Mouse (Mus musculus) midbrain, embryonic 11.5 days (tissue): ENCODE results near the gene Rbm5. TPM values are rescaled to one million over a fixed set of nuclear protein-coding genes. Genes with fewer than 3 reads are reported as not detected.
A peak's percentile ranks its signal among the peaks of the same experiment; 100 is the strongest.

Source experiments
- ATAC-seq: fragments of 200-750 bp; cut with Nextera tagmentation; 2 replicates; pipeline ENCODE4 v1.8.0; 2017; ENCODE audit warnings: moderate TSS enrichment, moderate library complexity; ENCODE audit not compliant: low FRiP score
- DNase-seq: peaks from one replicate; pipeline ENCODE4 v3.0.0; 2015; ENCODE audit warnings: low spot score; ENCODE audit errors: missing footprints
- H3K27ac ChIP-seq: fragments of 300-500 bp; sonication (generic); 2 replicates; pipeline ENCODE4 v1.5.1; 2014; ENCODE audit warnings: low read depth, low read length
- H3K27me3 ChIP-seq: fragments of 300-500 bp; sonication (generic); 2 replicates; pipeline ENCODE4 v1.6.1; 2014; ENCODE audit warnings: mild to moderate bottlenecking, low read length, moderate library complexity, mixed read lengths; ENCODE audit not compliant: control insufficient read depth, insufficient read depth
- H3K36me3 ChIP-seq: fragments of 300-500 bp; sonication (generic); 2 replicates; pipeline ENCODE4 v1.6.1; 2014; ENCODE audit warnings: mild to moderate bottlenecking, low read length, moderate library complexity, mixed read lengths; ENCODE audit not compliant: control insufficient read depth, insufficient read depth
- H3K4me1 ChIP-seq: fragments of 300-500 bp; sonication (generic); 2 replicates; pipeline ENCODE4 v1.6.1; 2014; ENCODE audit warnings: low read length; ENCODE audit not compliant: control insufficient read depth, insufficient read depth
- H3K4me2 ChIP-seq: fragments of 300-500 bp; sonication (generic); 2 replicates; pipeline ENCODE4 v1.6.1; 2014; ENCODE audit warnings: mild to moderate bottlenecking, moderate library complexity
- H3K4me3 ChIP-seq: fragments of 300-500 bp; sonication (generic); 2 replicates; pipeline ENCODE4 v1.5.1; 2014; ENCODE audit warnings: low read depth, low read length
- H3K9ac ChIP-seq: fragments of 300-500 bp; sonication (generic); 2 replicates; pipeline ENCODE4 v1.6.1; 2014; ENCODE audit warnings: low read length
- H3K9me3 ChIP-seq: fragments of 300-500 bp; sonication (generic); 2 replicates; pipeline ENCODE4 v1.6.1; 2016; ENCODE audit warnings: low read length; ENCODE audit not compliant: control insufficient read depth
- WGBS: fragments of 180-500 bp; shearing (Covaris S2); extraction: QIAGEN DNeasy Blood & Tissue Kit; methylation state at CpG from one replicate; pipeline ENCODE4 v1.1.7; 2014; 5-methylcytosine and 5-hydroxymethylcytosine counted together
- polyA plus RNA-seq: library from polyadenylated mRNA; unstranded; fragments of >200 nt; fragmentation: Nextera tagmentation; extraction: Ambion mirVana; gene quantifications from 2 replicates; pipeline ENCODE4 v1.2.1, GENCODE M21; 2014

The Rbm5 gene
- polyA plus RNA-seq, 1 experiment from 2014 or later, result 191 TPM

GRCm38 (mm10) chr9:107723794-107724531, 46.8 kb downstream of the Rbm5 start:
- ATAC-seq (peak; percentile 64), DNase-seq (no peak)
- Histone ChIP-seq H3K36me3 (no peaks in the 10 kb centered on the region), H3K9ac (peak overlapping the region; percentile 45; the same call in 1 of the 2 replicates), H3K4me2 (peak overlapping the region; percentile 32), H3K27ac (peak overlapping the region; percentile 22; the same call in 1 of the 2 replicates), H3K4me1 (peaks cover 23% of the 10 kb centered on the region), H3K27me3 (no peaks in the 10 kb centered on the region), H3K9me3 (no peaks in the 10 kb centered on the region), H3K4me3 (no peak overlapping the region)
- WGBS, result 3% methylated on average over 11 of the region's 11 CpGs

- H3K4me2 ChIP-seq, result no peak overlapping the region
- H3K9me3 ChIP-seq, result no peaks in the 10 kb centered on the region
- H3K27me3 ChIP-seq, result no peaks in the 10 kb centered on the region
- no peak overlapping the region; the same call in 1 of the 2 replicates for H3K9ac ChIP-seq
- DNase-seq, result no peak
- 17% methylated on average over 6 of the region's 6 CpGs for WGBS
- peak overlapping the region; percentile 22; the same call in 1 of the 2 replicates for H3K27ac ChIP-seq
- peak; percentile 33 for ATAC-seq
- H3K36me3 ChIP-seq, result no peaks in the 10 kb centered on the region
- H3K4me3 ChIP-seq, result no peak overlapping the region
- peaks cover 20% of the 10 kb centered on the region for H3K4me1 ChIP-seq
These were observed 47.5 kb downstream of the Rbm5 start for GRCm38 (mm10) chr9:107723292-107723691.

DNA sequence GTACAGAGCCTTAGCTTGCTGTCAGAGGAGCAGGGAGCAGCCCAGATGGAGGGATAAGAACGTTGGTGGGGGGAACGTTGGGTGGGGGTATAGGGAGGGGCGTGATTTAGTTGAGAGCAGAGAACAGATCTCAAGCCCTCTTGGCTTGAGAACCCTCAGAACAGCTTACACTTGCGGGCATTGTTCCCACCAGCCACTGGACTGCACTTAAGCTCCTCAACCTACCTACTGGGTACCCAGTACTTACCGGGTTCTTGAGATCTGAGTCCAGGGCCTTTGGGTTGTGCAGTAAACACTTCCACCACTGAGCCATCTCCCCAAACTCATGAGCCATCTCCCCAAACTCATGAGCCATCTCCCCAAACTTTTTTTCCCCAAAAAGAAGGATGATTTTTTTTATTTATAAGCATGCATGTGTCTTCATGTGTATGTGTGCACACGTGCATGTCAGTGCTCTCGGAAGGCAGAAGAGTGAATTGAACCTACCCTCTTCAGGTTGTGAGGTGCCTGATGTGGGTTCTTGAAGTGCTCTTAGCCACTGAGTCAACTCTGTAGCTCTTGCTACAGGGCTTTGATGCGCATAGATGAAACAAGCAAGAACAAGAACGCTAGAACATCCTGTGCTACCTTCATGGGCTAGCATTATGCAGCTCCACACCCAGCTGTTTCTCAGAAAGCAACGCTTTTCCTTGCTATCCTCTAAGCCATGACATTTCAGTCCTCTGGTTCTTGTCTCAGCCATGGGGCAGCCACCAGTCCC, 51.8 kb downstream of the Rbm5 start:
- Histone ChIP-seq H3K4me1 (peaks cover 25% of the 10 kb centered on the region), H3K9ac (no peak overlapping the region), H3K9me3 (no peaks in the 10 kb centered on the region), H3K4me2 (no peak overlapping the region), H3K4me3 (no peak overlapping the region), H3K27ac (no peak overlapping the region), H3K27me3 (no peaks in the 10 kb centered on the region), H3K36me3 (no peaks in the 10 kb centered on the region)
- DNase-seq (no peak), ATAC-seq (no peak)
- WGBS, result 86% methylated on average over 10 of the region's 10 CpGs

DNA sequence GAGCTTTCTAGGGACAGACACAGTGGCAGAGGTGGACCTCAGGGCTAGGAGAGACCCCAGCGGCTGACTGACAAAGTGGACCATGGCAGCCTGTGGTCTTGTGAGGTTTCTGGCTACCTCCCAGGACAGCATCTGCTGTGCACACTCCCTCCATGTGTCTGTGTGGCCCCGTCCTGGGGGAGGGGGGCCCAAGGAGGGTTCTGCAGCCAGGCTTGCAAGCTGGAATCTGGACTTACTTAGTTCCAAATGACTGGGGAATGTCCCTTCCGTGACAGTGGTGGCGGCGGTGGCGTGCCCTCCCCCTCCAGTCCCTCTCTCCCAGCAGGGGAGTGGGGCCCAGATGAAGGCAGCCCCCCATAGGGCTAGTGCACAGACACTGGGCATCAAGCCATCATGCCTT, 53.8 kb downstream of the Rbm5 start:
- WGBS, result 35% methylated on average over 6 of the region's 6 CpGs
- ATAC-seq, result no peak

DNA sequence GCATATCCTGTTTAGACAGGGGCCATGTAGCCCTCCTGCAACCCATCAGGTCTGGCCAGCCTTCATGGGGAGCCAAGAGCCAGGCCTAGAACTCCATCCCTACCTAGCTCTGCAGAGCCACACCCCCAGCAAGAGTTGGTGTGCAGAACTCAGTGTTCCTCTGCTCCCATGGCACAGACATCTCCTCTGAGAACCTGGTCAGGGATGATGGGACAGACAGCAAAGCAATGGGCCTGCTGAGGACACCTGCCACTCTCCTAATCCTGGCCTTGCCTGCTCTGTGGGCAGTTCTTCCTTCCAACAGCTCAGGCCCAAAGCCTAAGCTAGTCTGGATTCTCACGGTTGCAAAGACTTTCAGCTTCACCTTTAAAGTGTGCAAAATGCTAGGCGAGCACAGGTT, 55.2 kb downstream of the Rbm5 start:
- no peaks in the 10 kb centered on the region for H3K9me3 ChIP-seq
- H3K27ac ChIP-seq, result no peak overlapping the region
- H3K36me3 ChIP-seq, result no peaks in the 10 kb centered on the region
- DNase-seq, result no peak
- no peak overlapping the region for H3K4me3 ChIP-seq
- H3K27me3 ChIP-seq, result no peaks in the 10 kb centered on the region
- ATAC-seq, result no peak
- WGBS, result 89% methylated on average over 2 of the region's 2 CpGs
- peaks cover 12% of the 10 kb centered on the region; the same call in 1 of the 2 replicates for H3K4me1 ChIP-seq
- H3K9ac ChIP-seq, result no peak overlapping the region
- H3K4me2 ChIP-seq, result no peak overlapping the region

More for the DNA sequence above, 53.8 kb downstream of the Rbm5 start:
- no peak overlapping the region for H3K4me3 ChIP-seq
- H3K36me3 ChIP-seq, result no peaks in the 10 kb centered on the region
- H3K9me3 ChIP-seq, result no peaks in the 10 kb centered on the region
- no peak for DNase-seq
- H3K4me2 ChIP-seq, result no peak overlapping the region
- H3K9ac ChIP-seq, result no peak overlapping the region
- H3K27ac ChIP-seq, result no peak overlapping the region
- H3K4me1 ChIP-seq, result peaks cover 12% of the 10 kb centered on the region; the same call in 1 of the 2 replicates
- H3K27me3 ChIP-seq, result no peaks in the 10 kb centered on the region

DNA sequence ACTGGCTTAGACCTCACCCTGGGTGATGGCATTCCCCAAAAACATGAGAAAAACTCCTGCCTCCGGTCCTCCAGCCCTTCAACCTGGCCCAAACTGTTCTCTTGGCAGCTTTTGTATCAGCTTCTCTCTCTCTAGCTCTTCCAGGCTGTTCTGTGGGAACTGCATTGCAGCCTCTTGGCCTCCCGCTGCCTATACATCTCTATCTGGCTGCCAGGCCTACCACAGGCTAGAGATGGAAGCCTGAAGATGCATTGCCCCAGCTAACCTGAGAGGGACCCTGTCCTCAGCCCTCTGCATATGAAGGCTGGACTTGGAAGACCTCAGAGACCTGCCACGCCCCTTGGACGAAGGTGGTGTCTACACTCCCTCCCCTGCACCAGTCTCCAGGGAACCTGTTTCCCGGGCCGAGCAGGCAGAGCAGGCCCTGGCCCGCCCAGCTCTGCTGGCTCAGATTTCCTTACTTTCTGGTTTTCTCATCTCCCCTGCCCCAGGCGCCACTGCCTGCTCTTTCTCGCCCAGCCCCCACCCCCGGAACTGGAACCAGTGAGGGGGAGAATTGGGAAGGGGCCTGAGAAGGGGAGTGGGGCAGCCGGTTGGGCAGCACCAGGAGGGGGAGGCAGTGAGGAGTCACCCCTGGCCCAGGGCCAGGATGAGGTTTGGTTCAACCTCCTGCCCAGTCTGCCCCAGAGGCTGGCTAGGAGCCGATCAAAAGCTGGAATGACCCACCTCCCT, 56.4 kb downstream of the Rbm5 start:
- DNase-seq (peak; percentile 83), ATAC-seq (no peak)
- Histone ChIP-seq H3K4me2 (no peak overlapping the region), H3K4me1 (peaks cover 19% of the 10 kb centered on the region), H3K27me3 (no peaks in the 10 kb centered on the region), H3K4me3 (no peak overlapping the region), H3K9ac (no peak overlapping the region), H3K9me3 (no peaks in the 10 kb centered on the region), H3K36me3 (no peaks in the 10 kb centered on the region), H3K27ac (no peak overlapping the region)
- WGBS, result 18% methylated on average over 12 of the region's 12 CpGs

- Histone ChIP-seq H3K9me3 (no peaks in the 10 kb centered on the region), H3K27ac (peak within 1 kb of the TSS; percentile 80), H3K36me3 (no peaks in the 10 kb centered on the region), H3K4me1 (peaks cover 36% of the 10 kb centered on the region), H3K4me3 (peak within 1 kb of the TSS; percentile 79), H3K4me2 (peak within 1 kb of the TSS; percentile 98), H3K27me3 (0 out of 2 replicates have a peak, but pooled peaks cover 2% of the 10 kb centered on the region), H3K9ac (peak within 1 kb of the TSS; percentile 84)
- 1% methylated on average over 86 of the region's 86 CpGs for WGBS
- peak; percentile 98 for DNase-seq
- ATAC-seq, result peak; percentile 83
These were observed 60.9 kb downstream of the Rbm5 start, which contains the start of gene Sema3f for GRCm38 (mm10) chr9:107709697-107710483. Gene Sema3f (minus strand): TSS chr9:107710475.

- Histone ChIP-seq H3K9ac (peak overlapping the region; percentile 84), H3K36me3 (no peaks in the 10 kb centered on the region), H3K4me2 (peak overlapping the region; percentile 98), H3K27me3 (0 out of 2 replicates have a peak, but pooled peaks cover 2% of the 10 kb centered on the region), H3K4me1 (peaks cover 33% of the 10 kb centered on the region), H3K27ac (peak overlapping the region; percentile 80), H3K9me3 (no peaks in the 10 kb centered on the region), H3K4me3 (peak overlapping the region; percentile 79)
- ATAC-seq (0 out of 2 replicates have a peak, but pooled peaks have one; percentile 3), DNase-seq (peak; percentile 95)
- WGBS, result under 1% methylated on average over 43 of the region's 55 CpGs
These were observed 61.6 kb downstream of the Rbm5 start for GRCm38 (mm10) chr9:107709096-107709696.
